Comparison of ENCODE assay signal across 14 mouse cellular contexts in the genomic region with DNA sequence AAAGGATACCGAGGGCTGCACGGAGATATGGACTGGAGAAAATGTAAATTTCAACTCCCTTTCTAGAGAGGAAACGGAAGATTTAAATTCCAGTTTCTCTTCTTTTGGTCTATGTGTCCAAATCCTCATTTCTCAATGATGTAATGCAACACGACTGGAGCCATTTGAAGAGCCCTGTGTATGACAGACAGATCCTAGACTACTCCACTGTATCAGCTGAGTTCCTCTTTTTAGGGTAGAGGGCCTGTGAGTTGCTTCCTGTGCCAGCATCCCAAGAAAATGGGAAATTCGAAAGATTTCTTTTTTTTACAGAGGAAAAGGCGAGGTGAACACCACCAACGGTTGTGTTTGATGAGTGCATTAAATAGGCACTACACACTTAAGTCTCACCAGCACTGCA.
"Had no signal": no experiment of that assay in that cellular context is flagged by ENCODE, and none has a peak within 500 bp of the region (broad histone marks: within the 10 kb centered on the region; RNA-seq: fewer than 3 reads in every experiment).

No protein-coding gene starts in this region.

- H3K27me3 ChIP-seq: liver, embryonic 12.5 days; megakaryocyte, embryonic 14.5 days; midbrain, embryonic 12.5 days; neural tube, embryonic 12.5 days had no signal

- H3K4me3 ChIP-seq: liver, embryonic 12.5 days; megakaryocyte, embryonic 14.5 days; midbrain, embryonic 12.5 days; neural tube, embryonic 12.5 days had no signal

- ATAC-seq: liver, embryonic 12.5 days had no signal

- H3K27ac ChIP-seq: liver, embryonic 12.5 days; liver, embryonic 14.5 days; macrophage; midbrain, embryonic 12.5 days; neural tube, embryonic 12.5 days had no signal

- H3K4me2 ChIP-seq: liver, embryonic 12.5 days; lung, embryonic 14.5 days; midbrain, embryonic 12.5 days; neural tube, embryonic 12.5 days had no signal

- H3K36me3 ChIP-seq: liver, embryonic 12.5 days; midbrain, embryonic 12.5 days; neural tube, embryonic 12.5 days had no signal

- H3K9me3 ChIP-seq: liver, embryonic 12.5 days; megakaryocyte, embryonic 14.5 days; neural tube, embryonic 12.5 days had no signal

- H3K9ac ChIP-seq: liver, embryonic 12.5 days; liver, embryonic 14.5 days; lung, embryonic 14.5 days; midbrain, embryonic 12.5 days; neural tube, embryonic 12.5 days had no signal

- DNase-seq: lung, adult 18-20 months; lung, embryonic 14.5 days; lung, postnatal 10 days; midbrain, embryonic 14.5 days; right cerebral cortex, postnatal 14 days; thymus, adult 18-20 months; thymus, postnatal 14 days; thymus, postnatal 36 days had no signal

- H3K4me1 ChIP-seq: liver, embryonic 12.5 days; megakaryocyte, embryonic 14.5 days; midbrain, embryonic 12.5 days; neural tube, embryonic 12.5 days had no signal
